Mouse (Mus musculus): ENCODE data around the gene Id2. TPM values are rescaled to one million over a fixed set of nuclear protein-coding genes. Genes with fewer than 3 reads are reported as not detected.

Id2 gene
- polyA plus RNA-seq (2015; fragmentation: Nextera tagmentation; extraction: Ambion mirVana), result 295 and 296 TPM in 2 replicates

GRCm38 (mm10) chr12:25097052-25097209, at the start of gene Id2:
Gene Id2 (minus strand): TSS chr12:25097140.
- H3K9me3 ChIP-seq (replicated peaks), result no peaks in the 10 kb centered on the region
- H3K9ac ChIP-seq, result peak within 1 kb of the TSS; percentile 51
- peaks cover 50% of the 10 kb centered on the region for H3K4me1 ChIP-seq
- no peak for ATAC-seq (ENCODE audit: insufficient number of reproducible peaks, low FRiP score, low TSS enrichment, low read depth)
- no peaks in the 10 kb centered on the region for H3K27me3 ChIP-seq
- H3K4me3 ChIP-seq (replicated peaks), result peak within 1 kb of the TSS; percentile 80
- H3K36me3 ChIP-seq, result no peaks in the 10 kb centered on the region
- H3K4me2 ChIP-seq (replicated peaks), result peak within 1 kb of the TSS; percentile 92
- 5% methylated on average over 1 of the region's 1 CpGs for WGBS
- H3K27ac ChIP-seq (replicated peaks), result peak within 1 kb of the TSS; percentile 98

GRCm38 (mm10) chr12:25145344-25145698, 48.4 kb upstream of the Id2 start:
- H3K4me2 ChIP-seq (replicated peaks), result no peak overlapping the region
- no peak overlapping the region for H3K9ac ChIP-seq
- no peaks in the 10 kb centered on the region for H3K9me3 ChIP-seq (replicated peaks)
- no peaks in the 10 kb centered on the region for H3K27me3 ChIP-seq
- 37% methylated on average over 3 of the region's 3 CpGs for WGBS
- H3K27ac ChIP-seq (replicated peaks), result no peak overlapping the region
- no peaks in the 10 kb centered on the region for H3K36me3 ChIP-seq
- ATAC-seq (ENCODE audit: insufficient number of reproducible peaks, low FRiP score, low TSS enrichment, low read depth), result no peak
- no peak overlapping the region for H3K4me3 ChIP-seq (replicated peaks)
- no peaks in the 10 kb centered on the region for H3K4me1 ChIP-seq

- no peaks in the 10 kb centered on the region for H3K36me3 ChIP-seq
- H3K27me3 ChIP-seq, result no peaks in the 10 kb centered on the region
- H3K9me3 ChIP-seq (replicated peaks), result no peaks in the 10 kb centered on the region
- no peak overlapping the region for H3K4me2 ChIP-seq (replicated peaks)
- H3K27ac ChIP-seq (replicated peaks), result no peak overlapping the region
- H3K4me3 ChIP-seq (replicated peaks), result no peak overlapping the region
- ATAC-seq (ENCODE audit: insufficient number of reproducible peaks, low FRiP score, low TSS enrichment, low read depth), result no peak
- no peak overlapping the region for H3K9ac ChIP-seq
- WGBS, result 79% methylated on average over 5 of the region's 5 CpGs
- H3K4me1 ChIP-seq, result no peaks in the 10 kb centered on the region
These were observed 47.8 kb upstream of the Id2 start for GRCm38 (mm10) chr12:25144591-25145343.

GRCm38 (mm10) chr12:25143492-25143891, 46.6 kb upstream of the Id2 start:
- no peaks in the 10 kb centered on the region for H3K9me3 ChIP-seq (replicated peaks)
- no peak for ATAC-seq (ENCODE audit: insufficient number of reproducible peaks, low FRiP score, low TSS enrichment, low read depth)
- H3K9ac ChIP-seq, result no peak overlapping the region
- H3K27me3 ChIP-seq, result no peaks in the 10 kb centered on the region
- H3K4me1 ChIP-seq, result no peaks in the 10 kb centered on the region
- no peaks in the 10 kb centered on the region for H3K36me3 ChIP-seq
- 40% methylated on average over 2 of the region's 2 CpGs for WGBS
- no peak overlapping the region for H3K4me2 ChIP-seq (replicated peaks)
- H3K4me3 ChIP-seq (replicated peaks), result no peak overlapping the region
- H3K27ac ChIP-seq (replicated peaks), result no peak overlapping the region

DNA sequence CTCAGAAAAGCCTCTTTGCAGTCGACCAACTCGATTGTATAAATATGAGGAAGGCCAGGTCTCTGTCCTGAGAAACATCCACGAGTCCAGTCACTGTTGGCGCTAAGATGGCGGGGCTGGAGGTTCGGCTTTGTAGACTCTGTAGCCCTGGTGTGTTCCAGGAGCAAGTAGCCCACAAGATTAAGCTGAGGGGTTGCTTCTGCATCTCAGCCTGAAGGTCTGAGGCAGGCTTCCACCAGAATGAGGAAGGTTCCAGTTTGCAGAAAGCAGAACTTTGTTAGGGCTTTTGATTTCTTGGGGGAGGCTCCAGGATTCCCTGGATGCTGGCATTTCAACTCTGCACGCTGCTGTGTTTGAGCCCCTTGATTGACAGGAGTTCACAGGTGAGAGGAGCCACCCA, 45.3 kb upstream of the Id2 start:
- no peaks in the 10 kb centered on the region for H3K4me1 ChIP-seq
- no peaks in the 10 kb centered on the region for H3K27me3 ChIP-seq
- H3K36me3 ChIP-seq, result no peaks in the 10 kb centered on the region
- WGBS, result 79% methylated on average over 7 of the region's 7 CpGs
- no peak overlapping the region for H3K9ac ChIP-seq
- no peak for ATAC-seq (ENCODE audit: insufficient number of reproducible peaks, low FRiP score, low TSS enrichment, low read depth)
- H3K4me3 ChIP-seq (replicated peaks), result no peak overlapping the region
- no peak overlapping the region for H3K4me2 ChIP-seq (replicated peaks)
- no peaks in the 10 kb centered on the region for H3K9me3 ChIP-seq (replicated peaks)
- H3K27ac ChIP-seq (replicated peaks), result no peak overlapping the region

- H3K4me1 ChIP-seq, result no peaks in the 10 kb centered on the region
- ATAC-seq (ENCODE audit: insufficient number of reproducible peaks, low FRiP score, low TSS enrichment, low read depth), result no peak
- H3K9ac ChIP-seq, result no peak overlapping the region
- no peaks in the 10 kb centered on the region for H3K27me3 ChIP-seq
- WGBS, result 64% methylated on average over 7 of the region's 7 CpGs
- no peak overlapping the region for H3K27ac ChIP-seq (replicated peaks)
- no peaks in the 10 kb centered on the region for H3K36me3 ChIP-seq
- H3K9me3 ChIP-seq (replicated peaks), result no peaks in the 10 kb centered on the region
- no peak overlapping the region for H3K4me3 ChIP-seq (replicated peaks)
- no peak overlapping the region for H3K4me2 ChIP-seq (replicated peaks)
These were observed 44.4 kb upstream of the Id2 start for GRCm38 (mm10) chr12:25141311-25141710.

DNA sequence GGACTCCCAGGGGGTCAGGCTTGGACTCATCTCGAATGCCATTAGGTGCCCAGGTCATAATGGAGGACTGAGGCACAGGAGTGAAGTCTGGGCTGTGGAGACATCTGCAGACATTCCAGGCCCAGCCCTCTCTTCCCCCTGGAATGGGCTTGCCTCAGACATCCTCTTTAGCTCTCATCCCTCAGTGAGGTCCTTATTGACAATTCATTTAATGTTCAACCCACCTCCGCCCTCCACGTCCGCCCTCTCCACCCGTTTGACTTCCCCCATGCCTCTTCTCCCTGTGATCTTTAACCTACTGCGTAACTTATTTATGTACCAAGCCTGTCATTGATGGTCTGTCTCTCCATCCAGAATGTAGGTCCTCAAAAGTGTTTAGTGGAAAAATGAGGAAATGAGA, 43.2 kb upstream of the Id2 start:
- WGBS, result 76% methylated on average over 6 of the region's 6 CpGs
- no peaks in the 10 kb centered on the region for H3K9me3 ChIP-seq (replicated peaks)

DNA sequence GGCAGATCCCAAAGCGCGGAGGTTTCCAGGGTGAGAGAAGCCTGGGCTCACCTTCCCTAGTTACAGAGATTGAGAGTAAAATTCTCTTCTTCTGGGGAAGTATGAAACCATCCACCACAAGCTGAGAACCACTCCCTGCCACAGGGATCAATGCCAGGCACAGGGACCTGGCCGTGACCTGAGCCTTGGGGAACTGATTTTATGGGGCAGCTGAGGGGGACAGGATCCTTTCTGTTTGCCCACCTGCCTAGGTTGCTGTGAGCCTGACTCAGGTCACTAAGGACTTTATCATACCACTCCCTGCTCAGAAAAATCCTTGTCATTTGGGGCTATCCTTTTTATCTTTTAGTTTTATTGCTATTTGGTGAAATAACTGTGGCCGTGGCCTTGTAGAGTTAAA, 41.7 kb upstream of the Id2 start:
- Histone ChIP-seq H3K27me3 (no peaks in the 10 kb centered on the region), H3K9me3 (replicated peaks) (no peaks in the 10 kb centered on the region), H3K4me3 (replicated peaks) (no peak overlapping the region), H3K9ac (no peak overlapping the region), H3K36me3 (no peaks in the 10 kb centered on the region), H3K27ac (replicated peaks) (no peak overlapping the region), H3K4me2 (replicated peaks) (no peak overlapping the region), H3K4me1 (no peaks in the 10 kb centered on the region)
- WGBS, result 92% methylated on average over 4 of the region's 4 CpGs
- ATAC-seq (ENCODE audit: insufficient number of reproducible peaks, low FRiP score, low TSS enrichment, low read depth), result no peak

More for the DNA sequence above, 43.2 kb upstream of the Id2 start:
- no peaks in the 10 kb centered on the region for H3K27me3 ChIP-seq
- no peak overlapping the region for H3K27ac ChIP-seq (replicated peaks)
- H3K4me1 ChIP-seq, result no peaks in the 10 kb centered on the region
- no peak for ATAC-seq (ENCODE audit: insufficient number of reproducible peaks, low FRiP score, low TSS enrichment, low read depth)
- no peak overlapping the region for H3K4me2 ChIP-seq (replicated peaks)
- H3K36me3 ChIP-seq, result no peaks in the 10 kb centered on the region
- no peak overlapping the region for H3K4me3 ChIP-seq (replicated peaks)
- no peak overlapping the region for H3K9ac ChIP-seq

- no peaks in the 10 kb centered on the region for H3K36me3 ChIP-seq
- H3K4me2 ChIP-seq (replicated peaks), result no peak overlapping the region
- no peaks in the 10 kb centered on the region for H3K9me3 ChIP-seq (replicated peaks)
- H3K27ac ChIP-seq (replicated peaks), result no peak overlapping the region
- no peak for ATAC-seq (ENCODE audit: insufficient number of reproducible peaks, low FRiP score, low TSS enrichment, low read depth)
- 66% methylated on average over 12 of the region's 12 CpGs for WGBS
- no peak overlapping the region for H3K9ac ChIP-seq
- no peaks in the 10 kb centered on the region for H3K4me1 ChIP-seq
- H3K4me3 ChIP-seq (replicated peaks), result no peak overlapping the region
- H3K27me3 ChIP-seq, result no peaks in the 10 kb centered on the region
These were observed 35.1 kb upstream of the Id2 start for GRCm38 (mm10) chr12:25132046-25132445.

GRCm38 (mm10) chr12:25127629-25128028, 30.7 kb upstream of the Id2 start:
- WGBS, result 63% methylated on average over 4 of the region's 4 CpGs
- Histone ChIP-seq H3K4me1 (peaks cover 25% of the 10 kb centered on the region), H3K27ac (replicated peaks) (no peak overlapping the region)

GRCm38 (mm10) chr12:25126228-25126627, 29.3 kb upstream of the Id2 start:
- 61% methylated on average over 5 of the region's 5 CpGs for WGBS
- no peak overlapping the region for H3K4me3 ChIP-seq (replicated peaks)
- no peaks in the 10 kb centered on the region for H3K9me3 ChIP-seq (replicated peaks)
- no peaks in the 10 kb centered on the region for H3K36me3 ChIP-seq
- ATAC-seq (ENCODE audit: insufficient number of reproducible peaks, low FRiP score, low TSS enrichment, low read depth), result no peak
- H3K4me2 ChIP-seq (replicated peaks), result no peak overlapping the region
- H3K4me1 ChIP-seq, result peaks cover 25% of the 10 kb centered on the region
- no peaks in the 10 kb centered on the region for H3K27me3 ChIP-seq
- no peak overlapping the region for H3K9ac ChIP-seq
- no peak overlapping the region for H3K27ac ChIP-seq (replicated peaks)

More at GRCm38 (mm10) chr12:25127629-25128028, 30.7 kb upstream of the Id2 start:
- no peak overlapping the region for H3K9ac ChIP-seq
- no peak overlapping the region for H3K4me3 ChIP-seq (replicated peaks)
- no peak for ATAC-seq (ENCODE audit: insufficient number of reproducible peaks, low FRiP score, low TSS enrichment, low read depth)
- no peaks in the 10 kb centered on the region for H3K9me3 ChIP-seq (replicated peaks)
- no peak overlapping the region for H3K4me2 ChIP-seq (replicated peaks)
- H3K27me3 ChIP-seq, result no peaks in the 10 kb centered on the region
- no peaks in the 10 kb centered on the region for H3K36me3 ChIP-seq

DNA sequence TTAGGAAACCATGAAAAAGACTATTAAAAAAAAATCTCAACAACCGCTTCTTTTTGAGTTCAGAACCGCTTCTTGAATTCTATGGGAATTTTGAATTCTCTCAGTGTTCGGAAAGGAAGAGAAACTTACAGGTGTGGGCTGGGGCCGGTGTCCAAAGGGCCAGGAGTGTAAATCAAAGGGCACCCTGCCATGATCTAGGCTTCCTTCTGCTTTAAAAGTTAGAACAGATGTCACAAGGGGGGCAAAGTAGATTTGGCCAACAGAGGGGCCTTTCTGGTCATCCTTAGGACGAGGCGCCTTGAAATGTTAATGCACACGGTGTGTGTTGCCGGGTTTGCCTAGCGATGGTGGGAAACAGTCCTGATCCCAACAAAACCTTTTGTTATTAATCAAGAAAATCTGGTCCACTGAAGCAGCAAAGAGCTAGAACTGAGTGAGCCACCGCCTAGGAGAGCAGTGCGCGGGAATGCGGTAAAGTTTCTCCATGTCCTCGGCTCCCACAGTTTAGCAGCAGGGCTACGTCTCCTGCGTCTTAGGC, 28.4 kb upstream of the Id2 start:
- WGBS, result 34% methylated on average over 16 of the region's 16 CpGs
- H3K4me3 ChIP-seq (replicated peaks), result no peak overlapping the region
- H3K4me1 ChIP-seq, result peaks cover 25% of the 10 kb centered on the region
- no peak overlapping the region for H3K9ac ChIP-seq
- H3K9me3 ChIP-seq (replicated peaks), result no peaks in the 10 kb centered on the region
- no peaks in the 10 kb centered on the region for H3K27me3 ChIP-seq
- H3K4me2 ChIP-seq (replicated peaks), result no peak overlapping the region; the same call in 1 of the 2 replicates
- ATAC-seq (ENCODE audit: insufficient number of reproducible peaks, low FRiP score, low TSS enrichment, low read depth), result no peak
- H3K36me3 ChIP-seq, result no peaks in the 10 kb centered on the region
- no peak overlapping the region for H3K27ac ChIP-seq (replicated peaks)
